Mouse (Mus musculus) liver, embryonic 14.5 days (tissue): ENCODE results near the gene Dnajc22.

ENCODE experiments used
- CTCF ChIP-seq: IDR thresholded peaks from 2 replicates; pipeline ENCODE4 v1.5.1; 2016; ENCODE audit warnings: antibody characterized with exemption, low read depth, control low read depth
- EP300 ChIP-seq: IDR thresholded peaks from 2 replicates; pipeline ENCODE4 v1.6.1; 2016; ENCODE audit warnings: antibody characterized with exemption, low read depth

GRCm38 (mm10) chr15:99107866-99108265, 14.9 kb downstream of the Dnajc22 start:
- TF ChIP-seq CTCF (no peak), EP300 (no peak)
